Mouse (Mus musculus): Measurements from ENCODE around the gene Rdm1.

Gene Rdm1

GRCm38 (mm10) chr11:101681968-101682367 is 55.0 kb downstream of the Rdm1 start:
- DNase-seq (ENCODE audit: low spot score), result no peak

- DNase-seq (ENCODE audit: low spot score), result no peak
Measured at GRCm38 (mm10) chr11:101682410-101682960, 55.5 kb downstream of the Rdm1 start.

All from ovary, postnatal 10 days (tissue).